Mouse (Mus musculus): ENCODE results near the gene Paf1. TPM values are rescaled to one million over a fixed set of nuclear protein-coding genes. Genes with fewer than 3 reads are reported as not detected.

Gene Paf1
- total RNA-seq, 2 experiments from 2014 or later, result 36.5 to 46.2 TPM

GRCm38 (mm10) chr7:28370977-28371513 lies 21.7 kb upstream of the Paf1 start:
- no peak for DNase-seq

DNA sequence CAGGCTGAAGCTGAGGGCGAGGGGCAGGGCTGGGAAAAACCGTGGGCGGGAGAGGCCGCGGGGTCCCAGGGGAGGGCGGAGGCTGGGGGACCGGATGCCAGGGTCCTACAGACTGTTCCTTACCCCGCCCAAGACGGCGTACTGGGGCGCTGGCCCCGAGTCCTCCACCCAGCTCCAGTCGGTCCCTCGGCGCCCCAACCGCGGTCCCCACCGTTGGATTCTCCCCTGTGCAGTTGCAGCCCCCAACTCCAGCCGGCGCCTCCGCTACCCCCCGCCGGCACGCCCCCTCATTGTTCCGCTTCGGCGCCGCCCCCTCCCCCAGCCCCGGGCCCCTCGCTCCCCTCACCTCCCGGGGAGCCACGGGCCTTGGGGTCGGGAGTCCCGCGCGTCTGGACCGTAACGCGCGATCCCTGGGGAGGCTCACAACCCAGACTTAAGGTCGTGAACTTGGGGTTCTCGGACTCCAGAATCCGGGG lies 21.2 kb upstream of the Paf1 start:
- peak; percentile 75 for DNase-seq

- peak; percentile 96 for DNase-seq
Measured at GRCm38 (mm10) chr7:28372251-28373108, 20.3 kb upstream of the Paf1 start, which contains the start of gene Plekhg2. Plekhg2 (minus strand) TSS chr7:28372599.

- peak; percentile 74 for DNase-seq
Measured at GRCm38 (mm10) chr7:28373131-28373581, 19.6 kb upstream of the Paf1 start.

DNA sequence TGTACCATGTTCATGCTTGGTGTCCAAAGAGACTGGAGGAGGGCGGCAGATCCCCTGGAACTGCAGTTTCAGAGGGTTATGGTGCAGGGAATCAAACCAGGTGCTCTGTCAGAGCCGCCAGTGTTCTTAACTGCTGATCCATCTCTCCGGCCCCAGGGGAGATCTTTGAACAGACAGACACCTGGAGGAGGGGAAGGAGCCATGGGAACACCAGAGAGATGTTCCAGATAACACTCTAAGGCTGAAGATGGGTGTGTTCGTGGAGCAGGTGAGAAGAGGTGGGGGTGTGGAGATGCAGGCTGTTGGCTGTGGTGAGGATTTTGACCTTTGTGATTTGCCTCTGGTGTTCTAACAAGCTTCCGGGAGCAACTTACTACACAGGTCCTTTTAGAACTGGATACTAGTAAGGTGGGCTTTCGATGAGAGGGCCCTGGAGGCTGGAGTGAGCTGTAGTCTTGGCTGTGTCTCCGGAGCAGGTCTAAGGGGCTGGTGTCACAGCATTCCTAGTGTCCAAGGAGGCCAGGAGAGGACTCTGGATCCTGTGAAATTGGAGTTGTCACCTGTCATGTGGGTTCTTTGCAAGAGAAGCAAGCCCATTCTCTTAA lies 18.8 kb upstream of the Paf1 start:
- no peak for DNase-seq

- no peak for DNase-seq
Measured at GRCm38 (mm10) chr7:28374647-28375046, 18.1 kb upstream of the Paf1 start.

GRCm38 (mm10) chr7:28375176-28375921 lies 17.4 kb upstream of the Paf1 start:
- DNase-seq, result peak; percentile 89

DNA sequence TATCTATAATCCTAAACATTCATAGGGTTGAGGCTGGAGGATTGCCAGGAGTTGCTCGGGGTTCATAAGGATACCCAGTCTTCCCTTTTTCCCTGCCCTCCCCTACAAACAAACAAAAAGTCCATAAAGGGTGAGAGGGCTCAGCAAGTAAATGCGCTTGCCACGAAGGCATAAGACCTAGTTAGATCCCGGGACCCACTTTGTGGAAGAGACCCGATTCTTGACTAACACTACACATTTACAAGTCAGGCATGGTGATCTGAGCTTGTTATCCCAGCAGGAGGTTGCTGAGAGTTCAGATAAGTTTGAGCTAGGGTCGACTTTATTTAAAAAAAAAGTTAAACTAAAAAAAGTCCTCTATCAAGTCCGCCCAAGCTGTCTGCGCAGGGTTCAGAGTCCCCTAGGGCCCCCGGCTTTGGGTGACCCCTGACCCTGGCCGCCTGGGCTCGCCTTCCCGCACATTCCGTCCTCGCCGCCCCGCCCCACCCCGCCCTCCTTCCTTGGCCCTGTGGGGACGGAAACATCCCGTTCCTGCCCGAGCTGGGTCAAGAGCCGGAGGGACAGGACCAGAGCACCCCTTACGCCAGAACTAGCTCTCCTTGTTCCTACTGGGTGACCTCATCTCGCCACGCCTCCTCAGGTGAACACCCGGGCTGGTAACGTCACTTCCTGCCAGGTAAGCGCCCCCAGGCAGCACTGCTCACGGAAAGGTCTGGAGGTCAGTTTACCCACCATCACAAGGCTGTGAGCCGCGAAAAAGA lies 16.6 kb upstream of the Paf1 start:
- peak; percentile 74 for DNase-seq

GRCm38 (mm10) chr7:28377190-28378065 lies 15.3 kb upstream of the Paf1 start:
- no peak for DNase-seq

DNA sequence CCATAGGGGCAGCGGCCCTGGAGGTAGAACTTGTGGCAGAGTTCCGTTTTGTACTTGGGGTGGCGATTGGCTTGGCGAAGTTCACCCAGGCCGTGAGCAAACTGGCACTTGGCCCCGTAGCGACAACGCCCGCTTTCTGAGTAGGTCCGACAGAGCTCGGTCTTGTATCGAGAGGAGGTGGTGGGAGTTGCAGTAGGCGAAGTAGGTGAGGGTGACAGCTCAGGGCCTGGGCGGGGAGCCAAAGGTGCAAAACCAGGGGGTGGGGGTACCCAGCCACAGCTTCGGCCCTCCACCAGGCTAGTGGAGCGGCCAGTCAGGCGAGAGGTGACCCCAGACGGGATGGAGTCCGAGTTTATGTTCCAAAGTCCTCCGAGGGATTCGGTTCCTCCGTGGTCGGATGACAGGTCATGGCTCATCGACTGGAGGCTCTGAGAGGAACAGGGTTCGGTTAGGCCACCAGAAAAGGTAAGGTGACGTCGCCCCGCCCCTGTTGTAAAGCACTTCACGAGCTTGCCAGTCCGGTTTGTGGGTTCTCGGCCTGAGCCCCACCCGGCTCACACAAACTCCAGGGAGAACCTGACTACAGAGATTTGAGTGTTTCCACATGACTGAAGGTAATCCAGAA lies 14.6 kb upstream of the Paf1 start:
- DNase-seq, result peak; percentile 53

DNA sequence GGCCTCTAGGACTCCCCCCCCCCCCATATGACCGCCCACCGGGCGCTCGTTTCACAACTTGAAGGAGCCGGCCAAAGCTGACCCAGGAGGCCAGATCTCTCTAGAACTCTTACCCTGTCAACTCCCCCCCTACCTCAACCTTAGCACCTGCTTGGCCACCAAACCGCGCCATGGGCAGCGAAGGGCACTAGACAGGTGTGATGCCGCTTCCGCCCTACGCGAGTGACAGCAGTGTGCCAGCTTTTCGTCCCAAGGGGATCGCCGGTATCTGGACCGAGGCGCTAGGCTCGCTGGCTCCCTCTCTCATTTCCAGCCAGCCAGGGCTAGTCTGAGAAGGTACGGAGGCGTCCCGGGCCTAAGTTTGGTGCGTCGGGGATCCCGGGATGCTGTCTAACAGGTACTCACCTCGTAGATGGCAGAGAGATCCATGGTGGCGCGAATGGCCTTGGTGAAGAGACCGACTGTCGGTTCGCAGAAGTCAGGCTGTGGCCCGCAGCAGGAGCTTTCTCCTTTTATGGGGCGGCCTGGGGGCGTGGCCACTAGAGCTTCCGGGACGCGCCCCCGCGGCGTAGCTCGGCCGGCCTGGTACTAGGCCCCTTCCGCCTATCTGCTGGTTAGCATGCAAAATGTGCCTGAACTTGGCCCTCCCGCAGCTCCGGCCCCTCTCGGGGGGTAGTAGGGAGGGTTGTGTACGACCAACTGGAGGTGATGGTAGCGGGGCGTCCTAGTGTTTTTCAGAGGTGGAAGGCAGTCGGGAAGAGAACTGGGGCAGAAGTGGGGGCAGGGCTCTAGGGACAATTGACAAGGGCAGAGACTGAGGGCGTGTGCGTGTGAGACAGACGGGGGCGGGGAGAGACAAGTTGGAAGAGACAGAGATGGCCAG lies 13.7 kb upstream of the Paf1 start:
- peak; percentile 98 for DNase-seq

DNA sequence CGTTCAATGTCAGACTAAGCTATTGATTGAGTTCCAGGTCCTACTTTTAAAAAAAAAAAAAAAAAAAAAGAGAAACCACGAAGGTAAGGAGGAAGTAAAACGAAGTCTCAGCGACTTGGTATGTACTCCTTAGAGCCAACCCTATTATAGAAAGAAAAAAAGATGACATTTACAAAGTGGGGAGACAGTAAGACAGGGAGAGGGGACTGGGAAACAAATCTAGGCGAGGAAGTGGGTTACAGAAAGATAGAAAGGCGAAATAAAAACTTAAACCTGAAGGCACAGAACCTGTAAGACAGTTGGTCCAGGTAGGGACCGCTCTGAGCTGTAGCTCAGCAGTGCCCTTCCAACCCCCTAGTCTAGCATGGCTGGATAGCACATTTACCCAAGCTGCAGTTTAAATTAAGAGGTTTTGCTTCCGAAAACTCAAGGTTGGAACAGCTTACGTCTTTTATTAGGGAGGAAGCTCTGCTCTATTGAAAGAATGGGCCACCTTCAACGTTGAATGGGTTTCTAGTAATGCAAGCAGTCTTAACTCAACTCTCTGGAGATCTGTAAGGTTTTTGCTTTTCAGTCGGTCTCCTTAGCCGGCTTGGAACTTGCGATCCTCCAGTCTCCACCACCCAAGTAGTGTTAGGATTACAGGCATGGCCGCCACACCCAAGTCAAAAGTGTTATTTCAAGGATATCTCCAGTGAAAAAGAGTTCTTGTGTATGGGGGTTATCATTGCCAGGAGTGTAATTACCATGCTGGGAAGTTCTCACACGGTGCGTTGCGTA lies 12.3 kb upstream of the Paf1 start, which contains the start of gene Zfp36:
TSS of gene Zfp36 (minus strand) at position 17 of the 780 bp plus-strand sequence.
- DNase-seq, result no peak

DNA sequence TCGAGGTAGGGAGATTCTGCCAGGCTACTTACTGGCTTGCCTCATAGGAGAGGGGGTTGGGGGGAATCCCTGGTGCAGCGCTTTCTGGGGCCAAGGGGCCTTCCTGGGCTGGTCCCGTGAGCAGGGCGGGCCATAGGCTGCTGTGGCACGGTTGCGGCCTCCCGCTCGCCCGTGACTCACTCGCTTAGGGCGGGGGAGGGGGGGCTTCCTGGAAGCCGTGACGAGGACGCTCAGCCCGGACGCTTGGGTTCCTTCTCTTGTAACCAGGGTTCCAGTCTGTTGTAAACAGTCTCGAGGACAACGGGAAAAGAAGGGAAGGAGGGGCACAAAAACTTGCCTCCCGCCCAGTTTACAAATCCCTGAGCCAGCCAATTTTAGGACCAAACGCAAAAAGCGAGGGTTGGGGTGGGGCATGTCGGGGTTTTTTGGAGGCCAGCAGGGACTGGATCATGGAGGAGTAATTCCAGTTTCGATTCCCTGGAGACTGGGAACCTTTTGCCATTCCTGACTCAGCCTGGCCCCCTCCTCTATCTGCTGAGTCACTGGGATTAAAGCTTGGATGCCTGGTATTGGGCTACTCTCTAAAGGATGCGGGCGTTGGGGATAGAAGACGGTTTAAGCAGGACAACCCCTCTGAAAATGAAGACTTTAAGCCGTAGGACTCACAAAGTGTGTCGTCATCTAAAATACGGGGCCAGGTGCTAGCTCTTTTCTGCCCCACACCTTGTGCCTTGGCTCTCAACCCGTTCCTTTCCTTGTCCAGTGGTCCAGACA lies 11.5 kb upstream of the Paf1 start:
- peak; percentile 72 for DNase-seq

DNA sequence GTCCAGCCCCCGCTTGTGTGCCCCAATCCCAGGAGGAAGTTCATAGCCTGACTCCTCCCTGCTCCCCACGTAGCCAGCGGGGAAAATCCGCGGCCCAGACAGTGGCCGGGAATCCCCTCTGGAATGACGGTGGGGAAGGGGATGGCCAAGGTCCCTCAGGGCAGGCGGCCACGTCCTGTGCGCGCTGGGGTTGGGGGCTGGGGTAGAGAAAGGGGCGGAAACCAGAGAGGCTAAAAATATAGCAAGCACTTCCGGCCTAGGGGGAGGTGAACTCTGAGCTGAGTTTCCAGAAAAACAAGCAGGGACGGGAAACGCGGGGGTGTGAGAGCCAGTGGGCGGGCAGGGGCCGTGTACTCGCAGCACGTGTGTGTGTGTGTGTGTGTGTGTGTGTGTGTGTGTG lies 10.8 kb upstream of the Paf1 start:
- peak; percentile 73 for DNase-seq

DNA sequence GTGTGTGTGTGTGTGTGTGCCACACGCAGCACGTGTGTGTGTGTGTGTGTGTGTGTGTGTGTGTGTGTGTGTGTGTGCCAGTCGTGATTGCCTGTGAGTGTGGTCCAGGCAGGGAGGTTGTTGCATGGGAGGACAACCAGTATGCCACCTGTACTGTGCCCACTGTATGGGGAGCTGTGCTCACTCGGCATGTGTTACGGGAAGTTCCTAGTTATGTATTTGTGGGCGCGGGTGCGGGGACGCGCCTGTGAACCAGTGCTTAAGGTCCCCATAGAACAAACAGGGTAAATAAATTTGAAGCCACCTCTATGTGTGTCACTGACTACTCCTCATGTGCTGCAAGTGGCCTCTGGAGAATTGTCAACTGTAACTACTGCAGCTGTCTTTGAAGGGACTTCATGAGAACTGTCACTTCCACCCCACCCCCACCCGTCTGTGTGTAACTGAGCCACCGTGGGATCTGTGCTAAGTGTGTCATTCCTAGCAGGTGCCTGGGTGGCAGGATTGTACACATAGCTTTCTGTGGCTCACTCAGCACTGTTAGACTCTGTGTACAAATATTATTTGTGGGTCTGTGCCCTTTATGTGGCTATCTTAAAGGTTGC lies 10.3 kb upstream of the Paf1 start:
- no peak for DNase-seq

GRCm38 (mm10) chr7:28382981-28383396 lies 9.8 kb upstream of the Paf1 start:
- peak; percentile 12 for DNase-seq

DNA sequence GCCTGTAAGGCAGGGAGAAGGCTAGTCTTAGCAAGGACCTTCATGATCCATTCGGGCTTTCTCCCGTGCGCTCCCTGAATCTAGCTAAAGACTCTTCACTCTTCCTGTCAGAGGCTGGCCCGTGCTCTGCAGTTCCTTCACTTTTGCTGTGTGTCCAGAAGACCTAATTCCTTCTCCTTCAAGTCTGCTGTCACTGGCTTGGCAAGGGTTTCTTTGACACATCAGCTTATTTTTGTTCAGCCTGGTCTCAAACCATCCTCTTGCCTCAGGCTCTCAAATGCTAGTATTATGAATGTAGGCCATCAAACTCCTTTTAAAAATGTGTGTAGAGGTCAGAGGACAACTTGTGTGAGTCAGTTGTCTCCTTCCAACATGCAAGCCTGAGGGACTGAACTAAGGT lies 9.1 kb upstream of the Paf1 start:
- DNase-seq, result no peak
